Mouse (Mus musculus): ENCODE measurements at regions not wholly inside any gene's neighbourhood (a gene's known extent, or its start where the extent isn't known, plus 50 kb on each side); places are given as distances from the start of the nearest gene placed in this dataset.

- ATAC-seq (replicated peaks; ENCODE audit: low FRiP score, low TSS enrichment, low read depth) (no peak), DNase-seq (ENCODE audit: low spot score) (no peak)
- WGBS = 71% methylated on average over 12 of the region's 12 CpGs
- Histone ChIP-seq H3K27me3 (replicated peaks; ENCODE audit: control insufficient read depth, insufficient read depth, low read length) (no peaks in the 10 kb centered on the region), H3K9me3 (ENCODE audit: control insufficient read depth, low read length) (peaks cover 4% of the 10 kb centered on the region; the same call in 1 of the 2 replicates), H3K27ac (ENCODE audit: low read depth) (no peak overlapping the region), H3K9ac (ENCODE audit: low read length) (no peak overlapping the region), H3K4me3 (ENCODE audit: low read depth, low read length) (no peak overlapping the region), H3K4me1 (replicated peaks; ENCODE audit: control insufficient read depth, insufficient read depth, low read length) (no peaks in the 10 kb centered on the region), H3K4me2 (ENCODE audit: low read length) (no peak overlapping the region), H3K36me3 (ENCODE audit: control insufficient read depth, insufficient read depth, low read length) (no peaks in the 10 kb centered on the region)
Observed at GRCm38 (mm10) chr15:87321067-87321985, 222.8 kb upstream of the Fam19a5 start.

DNA sequence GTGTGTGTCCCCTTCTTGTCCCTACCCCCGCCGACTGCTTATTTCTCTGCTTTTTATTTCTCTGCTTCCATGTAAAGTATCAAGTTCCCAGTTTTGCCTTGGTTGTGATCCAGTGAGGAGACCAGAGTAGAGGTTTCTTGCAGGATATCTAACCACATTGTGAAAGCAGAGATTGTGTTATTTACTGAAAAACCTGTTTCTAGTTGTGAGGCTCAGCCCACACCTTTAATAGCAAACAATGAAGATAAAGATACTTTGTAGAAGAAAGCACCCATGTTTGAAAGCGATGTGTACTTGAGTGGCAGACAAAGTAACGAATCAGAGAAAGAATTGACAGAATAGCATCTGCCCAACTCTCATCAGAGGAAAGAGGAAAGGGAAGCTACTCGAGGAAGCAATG lies 218.7 kb upstream of the Fam19a5 start:
- WGBS = 77% methylated on average over 5 of the region's 5 CpGs
- no peak overlapping the region for H3K9ac ChIP-seq (ENCODE audit: low read length)
- no peak for DNase-seq (ENCODE audit: low spot score)
- H3K9me3 ChIP-seq (ENCODE audit: control insufficient read depth, low read length) = no peaks in the 10 kb centered on the region
- no peaks in the 10 kb centered on the region for H3K36me3 ChIP-seq (ENCODE audit: control insufficient read depth, insufficient read depth, low read length)
- H3K27ac ChIP-seq (ENCODE audit: low read depth) = no peak overlapping the region
- no peaks in the 10 kb centered on the region for H3K27me3 ChIP-seq (replicated peaks; ENCODE audit: control insufficient read depth, insufficient read depth, low read length)
- no peak overlapping the region for H3K4me2 ChIP-seq (ENCODE audit: low read length)
- no peak for ATAC-seq (replicated peaks; ENCODE audit: low FRiP score, low TSS enrichment, low read depth)
- no peaks in the 10 kb centered on the region for H3K4me1 ChIP-seq (replicated peaks; ENCODE audit: control insufficient read depth, insufficient read depth, low read length)
- H3K4me3 ChIP-seq (ENCODE audit: low read depth, low read length) = no peak overlapping the region

DNA sequence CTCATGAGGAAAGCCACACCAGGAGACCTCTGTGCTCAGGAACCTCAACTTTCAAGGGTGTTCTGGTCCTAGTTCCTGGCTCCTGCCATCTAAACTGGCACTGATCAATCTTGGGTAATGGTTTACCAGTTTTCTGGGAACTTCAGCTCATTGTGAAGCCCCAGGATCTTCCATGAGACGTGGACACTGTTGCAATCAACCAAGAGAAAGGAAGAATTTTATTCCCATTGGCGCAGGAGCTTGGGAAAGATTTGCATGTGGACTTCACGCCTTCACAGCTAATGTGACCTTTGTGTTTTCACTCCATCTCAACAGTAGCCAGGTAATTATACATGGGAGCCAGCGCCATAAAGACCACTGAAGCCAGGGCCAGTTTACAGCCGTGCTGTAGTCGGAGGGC lies 217.8 kb upstream of the Fam19a5 start:
- H3K4me1 ChIP-seq (replicated peaks; ENCODE audit: control insufficient read depth, insufficient read depth, low read length) = no peaks in the 10 kb centered on the region
- DNase-seq (ENCODE audit: low spot score) = no peak
- H3K27ac ChIP-seq (ENCODE audit: low read depth) = no peak overlapping the region
- no peaks in the 10 kb centered on the region for H3K27me3 ChIP-seq (replicated peaks; ENCODE audit: control insufficient read depth, insufficient read depth, low read length)
- 71% methylated on average over 6 of the region's 6 CpGs for WGBS
- no peaks in the 10 kb centered on the region for H3K36me3 ChIP-seq (ENCODE audit: control insufficient read depth, insufficient read depth, low read length)
- no peaks in the 10 kb centered on the region for H3K9me3 ChIP-seq (ENCODE audit: control insufficient read depth, low read length)
- H3K4me3 ChIP-seq (ENCODE audit: low read depth, low read length) = no peak overlapping the region
- no peak overlapping the region for H3K4me2 ChIP-seq (ENCODE audit: low read length)
- no peak for ATAC-seq (replicated peaks; ENCODE audit: low FRiP score, low TSS enrichment, low read depth)
- H3K9ac ChIP-seq (ENCODE audit: low read length) = no peak overlapping the region

- no peak for DNase-seq (ENCODE audit: low spot score)
- no peak overlapping the region for H3K27ac ChIP-seq (ENCODE audit: low read depth)
- no peaks in the 10 kb centered on the region for H3K36me3 ChIP-seq (ENCODE audit: control insufficient read depth, insufficient read depth, low read length)
- H3K27me3 ChIP-seq (replicated peaks; ENCODE audit: control insufficient read depth, insufficient read depth, low read length) = no peaks in the 10 kb centered on the region
- no peaks in the 10 kb centered on the region for H3K4me1 ChIP-seq (replicated peaks; ENCODE audit: control insufficient read depth, insufficient read depth, low read length)
- no peak for ATAC-seq (replicated peaks; ENCODE audit: low FRiP score, low TSS enrichment, low read depth)
- no peak overlapping the region for H3K9ac ChIP-seq (ENCODE audit: low read length)
- WGBS = 81% methylated on average over 3 of the region's 3 CpGs
- H3K9me3 ChIP-seq (ENCODE audit: control insufficient read depth, low read length) = no peaks in the 10 kb centered on the region
- no peak overlapping the region for H3K4me2 ChIP-seq (ENCODE audit: low read length)
- H3K4me3 ChIP-seq (ENCODE audit: low read depth, low read length) = no peak overlapping the region
Observed at GRCm38 (mm10) chr15:87332441-87332840, 211.7 kb upstream of the Fam19a5 start.

DNA sequence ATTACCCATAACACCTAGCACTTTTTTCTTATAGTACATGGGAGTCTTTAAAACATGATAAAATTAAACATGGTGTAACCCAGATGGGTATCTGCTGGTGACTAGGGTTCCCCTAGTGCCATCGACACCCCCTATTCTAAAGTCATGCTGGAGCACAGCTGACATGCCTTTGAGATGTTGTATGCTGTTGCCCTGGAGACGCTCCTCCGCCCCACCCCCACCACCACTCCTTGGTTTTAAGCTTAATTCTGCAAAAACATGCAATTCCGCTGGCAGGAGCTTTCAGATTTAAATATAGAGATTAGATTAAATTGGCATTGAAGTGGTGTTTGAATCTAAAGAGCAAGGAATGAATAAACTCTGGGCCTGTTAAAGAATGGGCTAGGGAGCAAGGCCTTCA lies 210.6 kb upstream of the Fam19a5 start:
- no peak overlapping the region for H3K4me2 ChIP-seq (ENCODE audit: low read length)
- no peaks in the 10 kb centered on the region for H3K4me1 ChIP-seq (replicated peaks; ENCODE audit: control insufficient read depth, insufficient read depth, low read length)
- no peak overlapping the region for H3K27ac ChIP-seq (ENCODE audit: low read depth)
- H3K9ac ChIP-seq (ENCODE audit: low read length) = no peak overlapping the region
- ATAC-seq (replicated peaks; ENCODE audit: low FRiP score, low TSS enrichment, low read depth) = no peak
- no peaks in the 10 kb centered on the region for H3K36me3 ChIP-seq (ENCODE audit: control insufficient read depth, insufficient read depth, low read length)
- no peak for DNase-seq (ENCODE audit: low spot score)
- H3K9me3 ChIP-seq (ENCODE audit: control insufficient read depth, low read length) = no peaks in the 10 kb centered on the region
- H3K27me3 ChIP-seq (replicated peaks; ENCODE audit: control insufficient read depth, insufficient read depth, low read length) = no peaks in the 10 kb centered on the region
- no peak overlapping the region for H3K4me3 ChIP-seq (ENCODE audit: low read depth, low read length)
- WGBS = 81% methylated on average over 4 of the region's 4 CpGs

DNA sequence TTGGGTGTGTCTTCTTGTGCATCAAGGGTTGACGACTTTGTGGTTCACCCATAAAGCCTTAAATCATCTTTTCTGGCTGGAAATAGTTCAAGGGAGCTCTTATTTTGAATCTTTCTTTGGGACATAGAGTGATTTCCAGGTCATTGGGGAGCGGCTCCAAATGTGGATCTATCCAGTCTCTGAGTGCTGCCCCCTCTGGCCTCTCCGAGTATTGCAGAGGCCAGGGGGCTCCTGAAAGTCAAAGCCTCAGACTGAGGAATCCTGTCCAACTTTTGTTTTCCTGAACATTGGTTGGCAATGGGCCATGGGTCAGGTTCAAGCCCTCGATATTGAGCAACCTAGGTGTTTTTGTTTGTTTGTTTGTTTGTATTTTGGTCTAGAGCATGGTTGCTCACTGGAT lies 209.7 kb upstream of the Fam19a5 start:
- Histone ChIP-seq H3K4me2 (ENCODE audit: low read length) (no peak overlapping the region), H3K27me3 (replicated peaks; ENCODE audit: control insufficient read depth, insufficient read depth, low read length) (no peaks in the 10 kb centered on the region), H3K36me3 (ENCODE audit: control insufficient read depth, insufficient read depth, low read length) (no peaks in the 10 kb centered on the region), H3K4me3 (ENCODE audit: low read depth, low read length) (no peak overlapping the region), H3K9me3 (ENCODE audit: control insufficient read depth, low read length) (no peaks in the 10 kb centered on the region), H3K9ac (ENCODE audit: low read length) (no peak overlapping the region), H3K4me1 (replicated peaks; ENCODE audit: control insufficient read depth, insufficient read depth, low read length) (no peaks in the 10 kb centered on the region), H3K27ac (ENCODE audit: low read depth) (no peak overlapping the region)
- DNase-seq (ENCODE audit: low spot score) (no peak), ATAC-seq (replicated peaks; ENCODE audit: low FRiP score, low TSS enrichment, low read depth) (no peak)
- WGBS = 72% methylated on average over 4 of the region's 4 CpGs

- DNase-seq (ENCODE audit: low spot score) (no peak), ATAC-seq (replicated peaks; ENCODE audit: low FRiP score, low TSS enrichment, low read depth) (no peak)
- Histone ChIP-seq H3K9ac (ENCODE audit: low read length) (no peak overlapping the region), H3K27me3 (replicated peaks; ENCODE audit: control insufficient read depth, insufficient read depth, low read length) (no peaks in the 10 kb centered on the region), H3K4me2 (ENCODE audit: low read length) (no peak overlapping the region), H3K27ac (ENCODE audit: low read depth) (no peak overlapping the region), H3K4me3 (ENCODE audit: low read depth, low read length) (no peak overlapping the region), H3K9me3 (ENCODE audit: control insufficient read depth, low read length) (no peaks in the 10 kb centered on the region), H3K4me1 (replicated peaks; ENCODE audit: control insufficient read depth, insufficient read depth, low read length) (no peaks in the 10 kb centered on the region), H3K36me3 (ENCODE audit: control insufficient read depth, insufficient read depth, low read length) (no peaks in the 10 kb centered on the region)
- 88% methylated on average over 4 of the region's 4 CpGs for WGBS
Observed at GRCm38 (mm10) chr15:87335324-87335723, 208.8 kb upstream of the Fam19a5 start.

GRCm38 (mm10) chr15:87335737-87336136 lies 208.4 kb upstream of the Fam19a5 start:
- ATAC-seq (replicated peaks; ENCODE audit: low FRiP score, low TSS enrichment, low read depth) = no peak
- WGBS = 94% methylated on average over 11 of the region's 11 CpGs
- H3K36me3 ChIP-seq (ENCODE audit: control insufficient read depth, insufficient read depth, low read length) = no peaks in the 10 kb centered on the region
- H3K9me3 ChIP-seq (ENCODE audit: control insufficient read depth, low read length) = no peaks in the 10 kb centered on the region
- H3K9ac ChIP-seq (ENCODE audit: low read length) = no peak overlapping the region
- H3K27ac ChIP-seq (ENCODE audit: low read depth) = no peak overlapping the region
- no peaks in the 10 kb centered on the region for H3K4me1 ChIP-seq (replicated peaks; ENCODE audit: control insufficient read depth, insufficient read depth, low read length)
- DNase-seq (ENCODE audit: low spot score) = no peak
- H3K4me3 ChIP-seq (ENCODE audit: low read depth, low read length) = no peak overlapping the region
- no peaks in the 10 kb centered on the region for H3K27me3 ChIP-seq (replicated peaks; ENCODE audit: control insufficient read depth, insufficient read depth, low read length)
- no peak overlapping the region for H3K4me2 ChIP-seq (ENCODE audit: low read length)

DNA sequence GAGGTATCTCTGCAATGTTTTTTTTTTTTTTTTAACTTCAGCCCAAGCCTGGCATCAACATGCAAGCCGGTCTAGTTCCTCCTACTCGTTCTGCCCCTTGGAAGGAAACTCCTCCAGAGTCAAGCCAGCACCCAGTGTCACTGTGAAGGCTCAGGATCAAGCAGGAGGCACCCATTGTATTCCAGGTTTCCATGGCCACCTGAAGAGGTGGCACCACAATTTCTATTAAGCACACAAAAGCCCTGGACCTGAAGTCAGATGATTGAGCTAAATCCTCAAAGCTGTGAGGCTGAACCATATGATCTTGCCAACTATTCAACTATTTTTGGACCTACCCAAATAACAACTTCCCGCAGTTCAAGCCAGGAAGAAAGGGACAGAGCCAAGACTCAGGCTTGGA lies 204.2 kb upstream of the Fam19a5 start:
- H3K9ac ChIP-seq (ENCODE audit: low read length) = no peak overlapping the region
- DNase-seq (ENCODE audit: low spot score) (no peak), ATAC-seq (replicated peaks; ENCODE audit: low FRiP score, low TSS enrichment, low read depth) (no peak)
- no peaks in the 10 kb centered on the region for H3K4me1 ChIP-seq (replicated peaks; ENCODE audit: control insufficient read depth, insufficient read depth, low read length)
- no peak overlapping the region for H3K4me3 ChIP-seq (ENCODE audit: low read depth, low read length)
- H3K27me3 ChIP-seq (replicated peaks; ENCODE audit: control insufficient read depth, insufficient read depth, low read length) = no peaks in the 10 kb centered on the region
- no peak overlapping the region for H3K4me2 ChIP-seq (ENCODE audit: low read length)
- H3K36me3 ChIP-seq (ENCODE audit: control insufficient read depth, insufficient read depth, low read length) = no peaks in the 10 kb centered on the region
- WGBS = 70% methylated on average over 3 of the region's 3 CpGs
- H3K27ac ChIP-seq (ENCODE audit: low read depth) = no peak overlapping the region
- no peaks in the 10 kb centered on the region for H3K9me3 ChIP-seq (ENCODE audit: control insufficient read depth, low read length)
